Mouse (Mus musculus): Measurements from ENCODE around the gene H2al2a. TPM values are rescaled to one million over a fixed set of nuclear protein-coding genes. Genes with fewer than 3 reads are reported as not detected.
"Not testable (repeated sequence)": the region's sequence is repeated elsewhere in the genome, so short reads cannot be mapped to it uniquely, and the experiment has no call there.

Gene H2al2a
- polyA plus RNA-seq, 1 experiment, result not detected

- Histone ChIP-seq H3K4me1 (ENCODE audit: control insufficient read depth, insufficient read depth, low read length) (no peaks in the 10 kb centered on the region), H3K4me3 (replicated peaks; ENCODE audit: insufficient read depth, low read depth, low read length) (no peak overlapping the region), H3K27me3 (ENCODE audit: control insufficient read depth, insufficient read depth, low read length) (no peaks in the 10 kb centered on the region), H3K27ac (ENCODE audit: insufficient read depth, low read length) (no peak overlapping the region)
- no peak for TF ChIP-seq POLR2A (IDR thresholded peaks at IDR 0.05; ENCODE audit: borderline replicate concordance, insufficient read depth, low read length)
- no peak for TF ChIP-seq CTCF (IDR thresholded peaks at IDR 0.05; ENCODE audit: borderline replicate concordance, insufficient read depth, low read depth, low read length)
- 94% methylated on average over 3 of the region's 3 CpGs for WGBS
- DNase-seq, result no peak
Observed at GRCm38 (mm10) chr2:17984774-17985173, 12.0 kb downstream of the H2al2a start.

- 77% methylated on average over 1 of the region's 1 CpGs for WGBS
- no peaks in the 10 kb centered on the region for H3K4me1 ChIP-seq (ENCODE audit: control insufficient read depth, insufficient read depth, low read length)
- TF ChIP-seq POLR2A (IDR thresholded peaks at IDR 0.05; ENCODE audit: borderline replicate concordance, insufficient read depth, low read length) (no peak), CTCF (IDR thresholded peaks at IDR 0.05; ENCODE audit: borderline replicate concordance, insufficient read depth, low read depth, low read length) (no peak)
Observed at GRCm38 (mm10) chr2:17982747-17983146, 14.0 kb downstream of the H2al2a start.

GRCm38 (mm10) chr2:17978706-17979105 is 18.1 kb downstream of the H2al2a start:
- 90% methylated on average over 6 of the region's 6 CpGs for WGBS

More at GRCm38 (mm10) chr2:17982747-17983146, 14.0 kb downstream of the H2al2a start:
- Histone ChIP-seq H3K27ac (ENCODE audit: insufficient read depth, low read length) (no peak overlapping the region), H3K4me3 (replicated peaks; ENCODE audit: insufficient read depth, low read depth, low read length) (no peak overlapping the region), H3K27me3 (ENCODE audit: control insufficient read depth, insufficient read depth, low read length) (no peaks in the 10 kb centered on the region)
- no peak for DNase-seq

GRCm38 (mm10) chr2:17978251-17978650 is 18.5 kb downstream of the H2al2a start:
- not testable (repeated sequence) for DNase-seq; H3K27me3 ChIP-seq (ENCODE audit: control insufficient read depth, insufficient read depth, low read length); H3K4me3 ChIP-seq (replicated peaks; ENCODE audit: insufficient read depth, low read depth, low read length); H3K4me1 ChIP-seq (ENCODE audit: control insufficient read depth, insufficient read depth, low read length); H3K27ac ChIP-seq (ENCODE audit: insufficient read depth, low read length)
- WGBS, result 95% methylated on average over 7 of the region's 7 CpGs

More at GRCm38 (mm10) chr2:17978706-17979105, 18.1 kb downstream of the H2al2a start:
- Histone ChIP-seq H3K27ac (ENCODE audit: insufficient read depth, low read length) (no peak overlapping the region), H3K27me3 (ENCODE audit: control insufficient read depth, insufficient read depth, low read length) (no peaks in the 10 kb centered on the region), H3K4me3 (replicated peaks; ENCODE audit: insufficient read depth, low read depth, low read length) (no peak overlapping the region), H3K4me1 (ENCODE audit: control insufficient read depth, insufficient read depth, low read length) (no peaks in the 10 kb centered on the region)
- no peak for DNase-seq
- TF ChIP-seq POLR2A (IDR thresholded peaks at IDR 0.05; ENCODE audit: borderline replicate concordance, insufficient read depth, low read length), result no peak
- TF ChIP-seq CTCF (IDR thresholded peaks at IDR 0.05; ENCODE audit: borderline replicate concordance, insufficient read depth, low read depth, low read length), result no peak

GRCm38 (mm10) chr2:17977645-17978044 is 19.1 kb downstream of the H2al2a start:
- H3K4me3 ChIP-seq (replicated peaks; ENCODE audit: insufficient read depth, low read depth, low read length); H3K27ac ChIP-seq (ENCODE audit: insufficient read depth, low read length); H3K27me3 ChIP-seq (ENCODE audit: control insufficient read depth, insufficient read depth, low read length); H3K4me1 ChIP-seq (ENCODE audit: control insufficient read depth, insufficient read depth, low read length); DNase-seq: not testable (repeated sequence)

- Histone ChIP-seq H3K4me3 (replicated peaks; ENCODE audit: insufficient read depth, low read depth, low read length) (no peak overlapping the region), H3K27ac (ENCODE audit: insufficient read depth, low read length) (no peak overlapping the region), H3K4me1 (ENCODE audit: control insufficient read depth, insufficient read depth, low read length) (no peaks in the 10 kb centered on the region), H3K27me3 (ENCODE audit: control insufficient read depth, insufficient read depth, low read length) (no peaks in the 10 kb centered on the region)
- 29% methylated on average over 4 of the region's 4 CpGs for WGBS
- DNase-seq, result no peak
- TF ChIP-seq POLR2A (IDR thresholded peaks at IDR 0.05; ENCODE audit: borderline replicate concordance, insufficient read depth, low read length) (no peak), CTCF (IDR thresholded peaks at IDR 0.05; ENCODE audit: borderline replicate concordance, insufficient read depth, low read depth, low read length) (no peak)
Observed at GRCm38 (mm10) chr2:17975601-17976327, 21.0 kb downstream of the H2al2a start.

GRCm38 (mm10) chr2:17973868-17974440 is 22.8 kb downstream of the H2al2a start:
- no peaks in the 10 kb centered on the region for H3K27me3 ChIP-seq (ENCODE audit: control insufficient read depth, insufficient read depth, low read length)
- H3K4me1 ChIP-seq (ENCODE audit: control insufficient read depth, insufficient read depth, low read length), result no peaks in the 10 kb centered on the region
- 41% methylated on average over 2 of the region's 2 CpGs for WGBS
- DNase-seq, result no peak
- TF ChIP-seq CTCF (IDR thresholded peaks at IDR 0.05; ENCODE audit: borderline replicate concordance, insufficient read depth, low read depth, low read length), result no peak
- no peak for TF ChIP-seq POLR2A (IDR thresholded peaks at IDR 0.05; ENCODE audit: borderline replicate concordance, insufficient read depth, low read length)
- H3K4me3 ChIP-seq (replicated peaks; ENCODE audit: insufficient read depth, low read depth, low read length), result no peak overlapping the region
- no peak overlapping the region for H3K27ac ChIP-seq (ENCODE audit: insufficient read depth, low read length)

GRCm38 (mm10) chr2:17973246-17973645 is 23.5 kb downstream of the H2al2a start:
- H3K4me3 ChIP-seq (replicated peaks; ENCODE audit: insufficient read depth, low read depth, low read length), result no peak overlapping the region
- 92% methylated on average over 5 of the region's 5 CpGs for WGBS
- H3K27ac ChIP-seq (ENCODE audit: insufficient read depth, low read length), result no peak overlapping the region
- no peak for TF ChIP-seq CTCF (IDR thresholded peaks at IDR 0.05; ENCODE audit: borderline replicate concordance, insufficient read depth, low read depth, low read length)
- TF ChIP-seq POLR2A (IDR thresholded peaks at IDR 0.05; ENCODE audit: borderline replicate concordance, insufficient read depth, low read length), result no peak
- H3K27me3 ChIP-seq (ENCODE audit: control insufficient read depth, insufficient read depth, low read length), result no peaks in the 10 kb centered on the region
- DNase-seq, result no peak
- no peaks in the 10 kb centered on the region for H3K4me1 ChIP-seq (ENCODE audit: control insufficient read depth, insufficient read depth, low read length)
